Mouse (Mus musculus) limb, embryonic 14.5 days (tissue): ENCODE measurements around the gene Abcb8. TPM values are rescaled to one million over a fixed set of nuclear protein-coding genes. Genes with fewer than 3 reads are reported as not detected.

Experiments
- ATAC-seq: fragments of 200-750 bp; cut with Nextera tagmentation; 2 replicates; pipeline ENCODE4 v1.8.0; 2017; ENCODE audit warnings: low read depth, moderate number of reproducible peaks, moderate TSS enrichment; ENCODE audit not compliant: low FRiP score
- DNase-seq: peaks from one replicate; pipeline ENCODE4 v3.0.0-alpha.2; 2015; ENCODE audit warnings: low spot score
- H3K27ac ChIP-seq: fragments of 300-500 bp; sonication (generic); replicated peaks from 2 replicates; pipeline ENCODE4 v1.5.1; 2014; ENCODE audit warnings: low read depth, mild to moderate bottlenecking, low read length, moderate library complexity, mixed read lengths
- H3K27me3 ChIP-seq: fragments of 300-500 bp; sonication (generic); 2 replicates; pipeline ENCODE4 v1.6.1; 2014; ENCODE audit warnings: low read length, mixed read lengths; ENCODE audit not compliant: control insufficient read depth, insufficient read depth
- H3K36me3 ChIP-seq: fragments of 300-500 bp; sonication (generic); 2 replicates; pipeline ENCODE4 v1.6.1; 2014; ENCODE audit warnings: mild to moderate bottlenecking, low read length, moderate library complexity, mixed read lengths; ENCODE audit not compliant: control insufficient read depth, insufficient read depth
- H3K4me1 ChIP-seq: fragments of 300-500 bp; sonication (generic); 2 replicates; pipeline ENCODE4 v1.6.1; 2014; ENCODE audit warnings: antibody characterized with exemption, low read length, mixed read lengths; ENCODE audit not compliant: control insufficient read depth, insufficient read depth
- H3K4me2 ChIP-seq: fragments of 300-500 bp; sonication (generic); replicated peaks from 2 replicates; pipeline ENCODE4 v1.6.1; 2014; ENCODE audit warnings: low read depth, mild to moderate bottlenecking, low read length, moderate library complexity; ENCODE audit not compliant: severe bottlenecking
- H3K4me3 ChIP-seq: fragments of 300-500 bp; sonication (generic); replicated peaks from 2 replicates; pipeline ENCODE4 v1.5.1; 2014; ENCODE audit warnings: low read length
- H3K9ac ChIP-seq: fragments of 300-500 bp; sonication (generic); 2 replicates; pipeline ENCODE4 v1.6.1; 2014; ENCODE audit warnings: mild to moderate bottlenecking, low read depth, low read length, moderate library complexity; ENCODE audit not compliant: severe bottlenecking
- H3K9me3 ChIP-seq: fragments of 300-500 bp; sonication (generic); 2 replicates; pipeline ENCODE4 v1.6.1; 2016; ENCODE audit warnings: low read length; ENCODE audit not compliant: control insufficient read depth
- POLR2A ChIP-seq: fragments of 200-500 bp; IDR thresholded peaks from 2 replicates; pipeline ENCODE4 v1.8.0; 2012; ENCODE audit warnings: inconsistent platforms, mild to moderate bottlenecking, moderate library complexity, borderline replicate concordance; ENCODE audit not compliant: insufficient read depth, insufficient read length; ENCODE audit errors: extremely low read depth
- WGBS: fragments of 180-500 bp; shearing (Covaris S2); extraction: QIAGEN DNeasy Blood & Tissue Kit; methylation state at CpG from one replicate; pipeline ENCODE4 v1.1.7; 2014; 5-methylcytosine and 5-hydroxymethylcytosine counted together
- polyA plus RNA-seq, 2 experiments: library from polyadenylated mRNA; depleted of rRNA in 1 of 2; stranded (reverse) in 1 of 2; unstranded in 1 of 2; fragments of >200 nt; fragmentation: Nextera tagmentation in 1 of 2; extraction: Ambion mirVana in 1 of 2; gene quantifications; 2 replicates each; pipeline versions ENCODE4 v1.2.1 to v1.2.3; 2012 to 2014

Gene Abcb8
- polyA plus RNA-seq, 2 experiments, result 35.8 to 45.3 TPM

DNA sequence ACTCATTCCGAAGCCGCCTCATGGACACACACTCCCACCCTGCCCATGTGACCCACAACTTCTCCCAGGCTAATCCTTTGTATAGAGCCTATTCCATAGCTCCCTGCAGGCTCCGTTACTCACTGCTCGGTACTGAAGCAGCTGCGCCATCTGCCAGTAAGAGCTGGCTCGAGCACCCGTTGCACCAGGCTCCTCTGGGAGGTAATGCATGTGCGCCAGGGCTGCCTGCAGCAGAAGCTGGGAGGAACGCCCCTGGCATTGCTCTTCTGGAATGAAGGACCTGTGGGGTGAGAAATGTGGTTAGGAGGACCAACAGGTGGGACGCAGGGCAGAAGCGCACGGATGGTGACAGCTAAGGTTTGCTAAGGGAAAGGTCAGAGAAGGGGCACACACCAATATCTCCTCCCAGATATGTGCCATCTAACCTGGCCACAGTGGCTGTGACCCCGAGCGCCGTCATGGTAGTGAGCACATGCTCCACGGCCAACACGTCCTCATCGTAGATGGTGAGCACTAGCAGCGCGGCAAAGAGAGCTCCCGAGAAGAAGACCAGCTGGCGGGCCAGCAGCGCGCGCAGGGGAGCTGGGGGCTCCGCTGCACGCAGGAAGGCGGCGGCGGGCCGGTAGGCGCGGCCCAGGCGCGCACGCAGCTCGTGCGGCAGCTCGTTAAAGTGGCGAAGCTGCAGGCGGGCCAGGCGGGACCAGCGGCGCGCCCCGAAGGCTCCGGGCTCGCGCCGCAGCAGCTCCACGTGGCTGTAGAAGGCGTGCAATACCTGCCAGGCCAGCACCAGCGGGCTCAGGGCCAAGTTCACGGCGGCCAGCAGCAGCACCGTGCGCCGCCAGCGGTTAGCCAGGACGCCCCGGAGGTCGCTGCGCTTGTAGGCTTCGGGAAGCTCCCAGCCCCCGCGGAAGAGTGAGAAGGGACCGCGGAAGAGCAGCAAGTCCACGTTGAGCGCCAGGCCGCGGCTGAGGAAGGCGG, 5.9 kb upstream of the Abcb8 start:
- H3K27ac ChIP-seq, result no peak overlapping the region
- H3K9ac ChIP-seq, result peak overlapping the region; percentile 62
- H3K4me3 ChIP-seq, result peak overlapping the region; percentile 50
- H3K4me2 ChIP-seq, result peak overlapping the region; percentile 99
- ATAC-seq (peak; percentile 28), DNase-seq (peak; percentile 58)
- H3K27me3 ChIP-seq, result 0 out of 2 replicates have a peak, but pooled peaks cover 16% of the 10 kb centered on the region
- H3K4me1 ChIP-seq, result peaks cover 11% of the 10 kb centered on the region
- no peaks in the 10 kb centered on the region for H3K9me3 ChIP-seq
- no peak for TF ChIP-seq POLR2A
- no peaks in the 10 kb centered on the region for H3K36me3 ChIP-seq
- under 1% methylated on average over 52 of the region's 73 CpGs for WGBS

DNA sequence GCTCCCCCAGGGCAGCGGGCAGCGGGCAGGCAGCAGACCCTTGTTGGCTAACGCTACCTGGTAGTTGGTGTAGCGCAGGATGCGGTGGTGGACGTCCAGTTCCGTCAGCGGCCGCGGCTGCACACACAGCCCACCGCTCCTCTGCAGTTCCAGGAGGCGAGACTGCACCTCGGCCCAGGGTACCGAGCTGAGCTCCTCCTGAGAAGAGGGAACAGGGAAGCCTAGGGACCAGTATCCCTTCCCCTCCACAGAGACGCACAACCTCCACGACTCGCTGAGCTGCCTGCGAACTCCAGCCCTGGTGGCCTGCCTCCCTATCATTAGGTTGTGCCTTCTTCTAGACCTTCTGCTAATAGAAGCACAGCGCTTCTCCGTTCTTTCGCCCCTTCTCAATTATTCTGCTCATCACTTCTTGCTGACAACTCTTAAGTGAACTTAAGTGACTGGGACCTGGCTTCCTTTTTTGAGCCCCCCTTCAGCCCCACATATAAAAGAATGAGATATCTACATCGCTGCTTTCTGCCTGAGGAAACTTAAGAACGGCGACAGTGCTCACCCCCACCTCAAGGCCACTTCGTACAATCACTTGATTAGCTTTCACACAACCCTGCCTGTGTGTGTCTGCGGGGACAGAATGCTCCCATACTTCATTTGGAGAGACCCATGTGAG, 5.1 kb upstream of the Abcb8 start:
- TF ChIP-seq POLR2A, result no peak
- H3K4me1 ChIP-seq, result peaks cover 11% of the 10 kb centered on the region
- no peak overlapping the region for H3K27ac ChIP-seq
- H3K9me3 ChIP-seq, result no peaks in the 10 kb centered on the region
- 21% methylated on average over 26 of the region's 26 CpGs for WGBS
- DNase-seq (no peak), ATAC-seq (no peak)
- H3K4me3 ChIP-seq, result peak overlapping the region; percentile 50
- 0 out of 2 replicates have a peak, but pooled peaks cover 16% of the 10 kb centered on the region for H3K27me3 ChIP-seq
- H3K4me2 ChIP-seq, result peak overlapping the region; percentile 99
- H3K9ac ChIP-seq, result peak overlapping the region; percentile 62
- H3K36me3 ChIP-seq, result no peaks in the 10 kb centered on the region

DNA sequence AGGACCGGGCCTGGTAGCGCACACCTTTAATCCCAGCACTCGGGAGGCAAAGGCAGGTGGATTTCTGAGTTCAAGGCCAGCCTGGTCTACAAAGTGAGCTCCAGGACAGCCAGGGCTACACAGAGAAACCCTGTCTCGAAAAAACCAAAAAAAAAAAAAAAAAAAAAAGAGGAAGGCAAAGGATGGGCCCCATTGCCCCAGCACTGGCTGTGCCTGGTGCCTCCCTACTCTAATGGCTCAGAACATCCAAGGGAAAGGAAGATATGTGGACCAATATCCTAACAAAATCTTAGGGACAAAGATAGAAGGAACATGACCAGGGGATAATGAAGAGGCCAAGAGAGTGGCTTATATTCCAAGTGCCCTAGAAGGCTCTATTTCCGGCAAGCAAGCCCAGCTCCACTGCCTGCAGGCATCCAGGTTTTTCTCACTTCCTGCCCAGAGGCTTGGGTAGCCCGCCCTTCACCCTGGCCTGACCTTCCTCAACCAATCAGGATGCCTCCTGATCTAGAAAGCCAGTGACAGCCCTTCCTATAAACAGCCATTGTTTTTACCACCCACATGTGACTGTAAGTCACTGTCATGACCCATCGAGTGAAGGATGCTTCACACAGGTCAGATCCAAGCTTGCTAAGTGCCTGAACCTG, 4.3 kb upstream of the Abcb8 start:
- Histone ChIP-seq H3K4me1 (peaks cover 6% of the 10 kb centered on the region), H3K27ac (no peak overlapping the region), H3K27me3 (0 out of 2 replicates have a peak, but pooled peaks cover 16% of the 10 kb centered on the region), H3K4me2 (no peak overlapping the region), H3K9ac (no peak overlapping the region), H3K9me3 (no peaks in the 10 kb centered on the region), H3K36me3 (no peaks in the 10 kb centered on the region), H3K4me3 (no peak overlapping the region)
- TF ChIP-seq POLR2A, result no peak
- DNase-seq (no peak), ATAC-seq (no peak)
- WGBS, result 47% methylated on average over 6 of the region's 7 CpGs

DNA sequence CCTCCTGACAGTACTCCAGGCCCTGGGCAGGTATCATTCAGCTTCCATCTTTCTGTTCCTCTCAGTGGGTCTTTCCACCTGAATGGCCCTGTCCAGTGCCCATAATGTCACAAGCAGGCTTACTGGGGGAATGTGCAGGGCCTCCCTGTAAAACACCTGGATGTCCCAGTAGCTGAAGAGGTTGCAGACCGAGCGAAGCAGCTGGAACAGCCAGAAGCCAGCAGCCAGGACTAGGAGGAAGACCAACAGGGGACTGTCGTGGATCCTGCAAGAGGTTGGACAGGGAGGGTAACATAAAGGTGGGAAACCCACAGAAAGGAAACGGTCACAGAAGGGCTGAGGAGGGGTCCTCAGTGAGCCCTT, 3.8 kb upstream of the Abcb8 start:
- Histone ChIP-seq H3K4me1 (peaks cover 6% of the 10 kb centered on the region), H3K27ac (no peak overlapping the region), H3K36me3 (no peaks in the 10 kb centered on the region), H3K4me3 (no peak overlapping the region), H3K9ac (no peak overlapping the region), H3K27me3 (0 out of 2 replicates have a peak, but pooled peaks cover 16% of the 10 kb centered on the region), H3K9me3 (no peaks in the 10 kb centered on the region), H3K4me2 (no peak overlapping the region)
- 62% methylated on average over 4 of the region's 4 CpGs for WGBS
- no peak for DNase-seq
- no peak for TF ChIP-seq POLR2A
- no peak for ATAC-seq

DNA sequence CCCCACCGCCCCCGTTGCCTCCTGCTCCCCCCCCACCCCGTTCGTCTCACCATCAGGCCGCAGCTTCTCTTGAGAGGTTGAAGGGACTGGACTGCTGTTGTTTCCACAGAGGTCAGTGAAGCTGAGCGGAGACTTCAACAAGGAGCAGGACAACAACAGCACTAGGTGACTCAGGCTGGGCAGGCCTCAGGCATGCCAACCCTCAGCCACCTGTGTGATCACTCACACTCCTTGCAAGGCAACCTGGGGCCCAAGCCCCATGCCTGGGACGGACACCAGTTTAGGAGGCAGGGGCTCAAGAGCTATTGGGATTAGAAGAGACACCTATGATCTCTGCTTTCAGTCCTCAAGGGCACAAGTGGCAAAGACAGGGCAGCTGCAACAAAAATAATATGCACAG, 1.6 kb upstream of the Abcb8 start, which contains the start of gene Atg9b:
TSS of gene Atg9b (minus strand) at position 280 of the 400 bp plus-strand sequence.
- Histone ChIP-seq H3K9me3 (no peaks in the 10 kb centered on the region), H3K36me3 (peaks cover 3% of the 10 kb centered on the region; the same call in 1 of the 2 replicates), H3K27me3 (0 out of 2 replicates have a peak, but pooled peaks cover 13% of the 10 kb centered on the region), H3K9ac (no peak within 1 kb of the TSS), H3K4me3 (no peak within 1 kb of the TSS), H3K27ac (no peak within 1 kb of the TSS), H3K4me2 (no peak within 1 kb of the TSS), H3K4me1 (peaks cover 6% of the 10 kb centered on the region)
- 85% methylated on average over 7 of the region's 7 CpGs for WGBS
- DNase-seq (no peak), ATAC-seq (no peak)
- TF ChIP-seq POLR2A, result no peak
